Mouse (Mus musculus): ENCODE measurements around the gene Marveld2.

Marveld2 gene

DNA sequence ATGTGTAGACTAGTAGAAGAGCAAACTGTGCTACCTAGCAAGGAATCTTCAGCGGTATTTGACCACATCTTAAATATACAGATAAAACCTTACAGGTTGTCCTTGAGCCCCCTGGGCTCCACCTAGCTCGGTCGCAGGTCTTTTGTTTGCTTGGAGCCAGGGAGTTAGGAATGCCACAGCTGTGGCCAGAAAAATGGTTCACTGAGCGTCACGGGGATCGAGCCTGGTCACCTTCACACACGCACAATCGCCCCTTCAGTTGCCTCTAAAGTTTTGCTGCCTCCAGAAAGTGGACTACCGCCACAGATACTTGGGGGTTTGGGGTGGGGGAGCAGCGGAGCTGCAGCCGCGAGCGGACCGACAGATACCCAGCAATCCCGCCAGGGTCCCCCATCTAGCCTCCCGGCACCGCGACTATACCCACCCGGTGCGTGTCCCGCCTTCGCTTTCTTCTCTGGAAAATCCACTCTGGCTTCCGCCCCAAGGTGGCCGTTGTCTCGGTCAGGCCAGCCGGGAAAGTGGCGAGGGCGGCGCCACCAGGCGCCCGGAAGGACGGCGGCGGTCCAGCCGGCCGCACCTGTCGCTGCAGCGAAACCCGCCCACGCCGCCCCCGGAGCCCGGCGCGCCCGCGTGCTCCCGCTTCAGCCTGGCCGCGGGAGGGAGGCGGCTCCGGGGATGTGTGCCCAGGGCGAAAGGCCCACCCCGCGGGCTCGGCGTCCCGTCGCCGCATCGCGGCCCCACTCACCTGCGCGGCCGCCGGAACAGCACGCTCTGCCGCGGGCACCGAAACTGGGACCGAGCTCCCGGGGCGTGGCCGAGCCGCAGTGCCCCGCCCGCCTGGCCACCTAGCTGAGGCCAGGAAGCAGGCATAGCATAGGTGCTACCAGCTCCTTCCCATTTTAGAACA is at the start of gene Marveld2:
Gene Marveld2 (minus strand): TSS at position 791 of the 907 bp plus-strand sequence.
- DNase-seq (ENCODE audit: extremely low read depth, low read depth), result no peak

DNA sequence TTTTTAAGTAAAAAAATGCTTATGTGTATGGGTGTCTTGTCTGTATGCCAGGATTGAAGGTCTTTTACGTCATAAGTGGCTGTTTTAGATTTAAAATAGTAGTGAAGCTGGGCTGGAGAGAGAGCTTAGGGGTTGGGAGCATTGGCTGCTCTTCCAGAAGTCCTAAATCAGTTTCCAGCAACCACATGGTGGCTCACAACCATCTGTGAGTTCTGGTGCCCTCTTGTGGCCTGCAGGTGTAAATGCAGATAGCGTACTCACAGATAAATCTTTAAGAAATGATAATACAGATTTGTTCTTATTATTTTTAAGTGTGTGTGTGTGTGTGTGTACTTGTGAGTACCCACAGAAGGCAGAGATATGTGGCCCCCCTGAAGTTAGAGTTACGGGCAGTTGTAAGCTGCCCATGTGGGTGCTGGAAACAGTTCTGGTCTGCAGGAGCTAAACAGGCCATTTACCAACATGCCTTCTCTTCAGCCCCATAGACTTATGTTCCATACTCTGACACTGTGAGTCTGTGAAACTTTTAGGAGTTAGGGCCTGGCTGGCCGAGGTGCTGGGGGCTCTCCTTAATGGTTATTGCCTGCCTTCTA is 43.2 kb upstream of the Marveld2 start:
- DNase-seq (ENCODE audit: extremely low read depth, low read depth), result peak; percentile 43

DNA sequence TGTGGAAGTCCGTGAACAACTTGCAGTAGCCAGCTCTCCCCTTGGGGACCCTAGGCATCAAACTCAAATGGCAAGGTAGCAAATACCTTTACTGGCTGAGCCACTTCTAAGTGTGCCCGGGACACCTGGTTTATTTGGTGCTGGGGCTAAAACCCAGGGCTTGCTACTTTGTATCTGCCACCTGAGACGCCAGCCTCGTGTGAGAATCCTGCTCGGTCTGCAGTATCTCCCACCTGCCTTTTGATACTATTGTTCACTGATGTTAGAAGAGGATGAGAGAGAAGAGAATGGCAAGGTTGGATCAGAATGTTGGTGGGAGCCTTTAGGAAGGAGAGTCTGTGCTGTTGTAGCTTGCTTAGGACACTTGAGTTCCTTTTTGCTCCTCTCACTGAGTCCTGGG is 41.3 kb upstream of the Marveld2 start:
- DNase-seq (ENCODE audit: extremely low read depth, low read depth), result no peak

DNA sequence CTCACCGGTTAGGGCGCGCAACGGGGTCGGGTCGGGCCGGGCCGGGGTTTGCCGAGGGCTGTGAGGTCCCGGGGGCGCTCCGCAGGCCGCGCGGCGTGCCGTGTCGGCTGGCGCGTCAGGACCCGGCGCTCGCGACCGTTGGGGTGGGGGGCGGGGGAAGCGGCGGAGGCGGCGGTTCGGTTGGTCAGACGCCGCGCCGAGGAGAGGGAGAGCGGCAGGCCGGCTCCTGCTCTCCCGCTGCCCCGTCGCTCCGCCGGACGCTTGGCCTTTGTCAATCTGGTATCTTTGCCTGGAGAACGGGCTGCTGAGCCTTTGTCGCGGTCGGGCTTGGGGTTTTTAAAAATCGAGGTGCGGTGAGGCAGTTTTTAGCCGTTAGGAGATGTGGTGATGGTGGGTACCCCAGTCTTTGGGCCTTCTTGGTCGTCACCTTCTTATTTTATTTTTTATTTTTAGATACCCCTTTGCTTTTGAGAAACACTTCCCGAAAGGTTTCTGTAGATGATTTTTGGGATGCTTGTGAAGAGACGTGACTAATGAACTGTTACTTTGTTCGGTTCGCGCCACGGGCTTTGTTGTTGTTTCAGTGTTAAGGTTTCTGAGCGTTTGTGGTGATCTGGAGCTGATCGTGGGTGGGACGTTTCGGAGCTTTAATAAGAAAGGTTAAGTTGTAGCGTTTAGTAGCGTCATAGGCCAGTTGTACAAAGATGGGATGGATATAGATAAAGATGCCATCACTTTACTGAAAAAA is 34.8 kb upstream of the Marveld2 start, which contains the start of gene Taf9:
Gene Taf9 (plus strand): TSS at position 141 of the 748 bp plus-strand sequence.
- DNase-seq (ENCODE audit: extremely low read depth, low read depth), result no peak

DNA sequence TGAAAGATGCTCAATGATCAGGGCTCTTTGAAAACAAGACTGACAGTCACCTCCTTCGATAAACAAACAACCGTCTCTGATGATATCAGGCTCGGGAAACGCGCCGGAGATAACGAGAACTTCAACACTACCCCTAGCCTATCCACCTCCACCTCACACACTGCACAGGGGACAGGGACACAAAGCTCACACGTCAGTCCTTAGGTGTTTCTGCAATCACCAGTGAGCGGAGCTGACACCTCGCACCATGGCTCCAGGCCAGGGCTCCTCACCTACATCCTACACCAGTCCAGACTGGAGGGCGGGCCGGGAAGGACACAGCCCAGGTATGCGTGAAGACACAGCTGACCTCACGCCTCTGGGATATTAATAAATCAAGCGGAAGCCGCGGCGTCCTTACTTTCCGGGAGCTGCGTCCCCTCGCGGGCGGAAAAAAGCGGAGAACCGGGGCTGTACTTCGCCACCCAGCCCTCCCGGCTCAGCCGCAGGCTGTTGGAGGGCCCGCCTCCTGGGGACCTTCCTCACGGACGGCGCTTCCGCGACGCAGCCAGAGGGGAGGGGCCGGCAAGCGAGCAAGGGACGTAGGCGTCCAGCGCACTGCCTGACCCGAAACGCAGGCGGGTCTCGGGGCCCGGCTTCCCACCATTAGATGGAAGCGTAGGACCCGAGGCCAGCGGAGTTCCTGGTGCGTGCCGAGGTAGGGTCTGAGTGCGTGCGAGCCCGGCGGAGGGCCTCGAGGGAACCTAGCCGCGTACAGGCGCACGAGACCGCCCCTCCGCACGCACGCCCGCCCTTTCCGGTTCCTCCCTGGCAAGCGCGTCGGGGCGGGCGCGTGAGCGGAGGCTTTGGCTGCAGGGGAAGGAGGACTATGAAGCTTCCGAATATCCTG is 34.0 kb upstream of the Marveld2 start, which contains the start of the genes Ak6 and Rad17:
Gene Ak6 (plus strand): TSS at position 430 of the 889 bp plus-strand sequence.
Gene Rad17 (minus strand): TSS at position 502 of the 889 bp plus-strand sequence.
- peak; percentile 70 for DNase-seq (ENCODE audit: extremely low read depth, low read depth)

DNA sequence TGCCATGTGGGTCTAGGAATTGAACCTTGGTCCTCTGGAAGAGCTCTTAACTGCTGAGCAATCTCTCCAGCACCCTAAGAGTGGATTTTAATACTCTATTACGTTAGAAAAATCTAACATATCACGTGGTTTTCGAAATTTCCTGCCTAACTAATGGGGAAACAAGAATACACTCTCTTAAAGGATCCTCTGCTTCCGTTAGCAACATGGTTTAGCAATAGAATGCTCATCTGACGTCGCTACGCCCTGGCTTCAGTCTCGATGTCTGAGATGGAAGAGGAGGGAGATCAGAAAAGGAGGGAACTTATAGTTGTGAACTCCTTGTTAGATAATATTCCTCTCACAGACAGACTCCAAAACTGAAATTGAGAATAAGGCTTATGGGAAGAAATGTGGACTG is 31.5 kb upstream of the Marveld2 start:
- DNase-seq (ENCODE audit: extremely low read depth, low read depth), result no peak

DNA sequence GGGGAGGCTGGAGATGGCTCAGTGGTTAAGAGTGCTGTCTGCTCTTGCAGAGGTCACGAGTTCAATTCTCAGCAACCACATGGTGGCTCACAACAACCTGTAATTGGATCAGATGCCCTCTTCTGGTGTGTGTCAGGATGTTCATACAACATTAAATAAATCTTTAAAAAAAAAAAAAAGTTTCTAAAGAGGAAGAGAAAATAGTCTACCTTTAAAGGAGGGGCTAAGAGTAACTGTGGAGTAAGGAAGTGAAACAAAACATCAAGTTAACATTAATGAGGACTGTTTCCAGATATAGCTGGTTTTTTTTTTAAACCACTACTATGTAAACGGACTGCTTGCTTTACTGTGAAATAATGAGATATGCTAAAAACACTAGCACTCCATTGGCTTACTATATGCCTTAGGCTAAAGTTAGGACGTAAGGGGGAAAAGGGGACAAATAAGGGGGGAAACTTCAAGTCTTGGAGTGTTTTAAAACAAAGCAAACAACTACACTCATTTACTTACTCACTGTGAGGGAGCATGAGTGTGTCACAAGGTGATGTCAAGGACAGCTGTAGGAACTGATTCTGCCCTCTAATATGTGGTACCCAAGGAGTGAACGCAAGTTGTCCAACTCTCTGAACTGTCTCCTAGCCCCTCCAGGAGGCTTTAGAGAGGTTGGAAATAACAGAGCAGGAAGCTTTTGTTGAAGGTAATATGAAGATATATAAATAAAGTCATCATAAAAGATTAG is 25.9 kb upstream of the Marveld2 start:
- DNase-seq (ENCODE audit: extremely low read depth, low read depth), result no peak

DNA sequence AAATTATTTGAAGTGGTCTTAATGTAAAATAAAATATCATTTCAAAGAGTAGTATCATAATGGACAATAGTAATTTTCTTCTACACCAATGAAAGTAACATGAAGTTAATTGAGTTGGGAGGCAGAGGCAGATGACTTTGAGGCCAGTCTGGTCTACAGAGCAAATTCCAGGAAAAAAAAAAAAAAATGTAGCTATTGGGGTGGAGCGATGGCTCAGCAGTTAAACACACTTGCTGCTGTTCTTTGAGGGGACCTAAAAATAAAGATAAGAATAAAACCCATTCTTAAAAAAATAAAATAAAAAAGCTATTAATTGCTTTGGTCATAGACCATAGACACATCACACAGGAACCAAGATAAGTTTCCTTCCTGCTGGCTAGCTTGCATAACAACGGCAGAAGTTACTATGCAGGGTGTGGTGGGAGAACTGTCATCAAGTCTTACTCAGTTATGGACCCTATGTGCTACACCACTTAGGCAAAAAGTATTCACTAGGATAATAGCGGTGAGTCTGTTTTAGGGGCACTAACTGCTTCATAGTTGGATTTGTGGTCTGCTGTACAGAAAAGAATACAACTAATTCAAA is 17.4 kb upstream of the Marveld2 start:
- peak; percentile 85 for DNase-seq (ENCODE audit: extremely low read depth, low read depth)

DNA sequence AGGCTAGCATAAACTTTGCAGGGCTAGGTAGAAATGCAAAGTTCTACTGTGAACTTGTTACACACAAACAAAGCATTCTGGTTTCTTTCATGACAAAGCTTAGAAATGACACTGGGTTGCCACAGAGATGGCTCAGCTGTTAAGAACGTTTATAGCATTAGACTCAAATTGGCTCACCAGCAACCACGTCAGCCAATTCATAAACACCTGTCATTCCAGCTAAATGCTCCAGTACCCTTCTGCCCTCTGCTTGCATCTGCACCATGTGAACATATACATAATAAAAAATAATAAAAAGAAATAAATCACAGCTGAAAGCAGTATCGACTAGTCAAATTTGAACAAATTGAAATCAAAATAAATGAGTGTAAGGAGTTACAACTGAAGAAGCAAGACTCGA is 5.5 kb upstream of the Marveld2 start:
- no peak for DNase-seq (ENCODE audit: extremely low read depth, low read depth)

DNA sequence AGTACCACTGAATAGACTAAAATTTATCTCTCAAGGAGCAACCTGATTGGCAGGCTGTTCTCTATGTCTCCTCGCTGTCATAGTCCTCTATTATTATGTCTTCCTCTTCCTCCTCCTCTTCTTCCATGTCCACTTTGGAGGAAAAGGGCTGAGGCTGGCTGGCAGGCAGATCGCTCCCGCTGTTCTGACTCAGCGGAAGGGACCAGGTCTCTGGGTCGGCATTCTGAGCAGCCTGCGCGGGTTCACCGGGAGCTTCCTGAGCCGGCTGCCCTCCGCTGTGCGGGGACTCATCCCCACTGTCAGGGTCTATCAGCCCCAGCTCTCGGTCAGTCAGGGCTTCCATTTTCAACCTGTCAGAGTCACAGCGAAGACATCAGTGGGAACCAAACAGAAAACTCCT is 812 bp upstream of the Marveld2 start:
- no peak for DNase-seq (ENCODE audit: extremely low read depth, low read depth)

DNA sequence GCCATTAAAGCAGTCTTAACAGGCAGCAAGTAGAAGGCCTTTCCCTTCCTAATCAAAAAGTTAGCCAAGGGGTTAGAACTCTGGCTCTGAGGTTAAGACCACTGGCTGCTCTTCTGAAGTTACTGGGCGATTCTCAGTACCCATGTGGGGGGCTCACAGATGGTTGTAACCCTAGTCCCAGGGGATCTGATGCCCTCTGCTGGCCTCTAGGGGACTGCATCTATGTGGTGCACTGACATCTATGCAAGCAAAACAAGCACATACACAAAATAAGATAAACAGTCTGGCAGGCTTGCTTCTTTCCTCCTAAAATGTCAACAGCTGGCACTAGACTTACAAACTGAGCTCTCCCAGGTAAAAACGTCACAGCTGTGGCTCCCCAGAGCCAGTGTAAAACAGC is 3.9 kb downstream of the Marveld2 start:
- peak; percentile 16 for DNase-seq (ENCODE audit: extremely low read depth, low read depth)

DNA sequence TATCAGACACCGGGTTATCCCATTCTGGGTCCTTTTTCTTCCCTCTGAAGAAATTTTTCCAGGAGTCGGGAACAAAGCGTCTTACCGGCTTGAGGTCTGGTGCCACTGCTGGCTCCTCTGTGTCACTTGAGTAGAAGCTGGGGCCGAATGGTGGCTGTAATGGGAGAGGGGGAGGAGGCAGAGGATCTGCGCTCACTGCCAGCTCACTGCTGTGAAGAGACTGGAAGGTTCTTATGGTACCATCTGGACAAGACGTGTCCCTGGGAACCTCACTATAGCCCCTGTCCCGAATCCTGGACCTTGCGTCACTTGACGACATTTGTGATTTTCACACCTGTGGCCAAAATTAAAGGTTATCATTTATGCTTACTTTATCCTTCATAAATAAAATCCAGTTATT is 4.5 kb downstream of the Marveld2 start:
- DNase-seq (ENCODE audit: extremely low read depth, low read depth), result no peak

DNA sequence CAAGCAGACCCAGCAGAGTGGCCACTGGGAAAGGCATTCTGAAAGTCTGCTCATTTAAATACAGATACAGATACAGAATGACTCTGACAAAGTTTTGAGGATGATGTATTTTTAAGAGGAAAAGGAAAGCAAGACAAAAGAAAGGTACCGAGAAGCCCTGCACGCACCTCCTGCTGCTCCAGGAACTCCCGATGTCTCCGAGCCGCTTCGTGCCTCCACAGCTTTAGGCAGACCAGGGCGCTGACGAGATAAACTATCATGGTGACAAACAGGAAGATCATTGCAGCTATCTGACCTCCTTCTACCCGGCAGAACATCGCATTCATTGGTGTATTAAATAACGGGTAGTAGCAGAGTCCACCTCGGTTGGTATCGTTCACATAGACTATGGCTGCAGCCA is 5.5 kb downstream of the Marveld2 start:
- no peak for DNase-seq (ENCODE audit: extremely low read depth, low read depth)

DNA sequence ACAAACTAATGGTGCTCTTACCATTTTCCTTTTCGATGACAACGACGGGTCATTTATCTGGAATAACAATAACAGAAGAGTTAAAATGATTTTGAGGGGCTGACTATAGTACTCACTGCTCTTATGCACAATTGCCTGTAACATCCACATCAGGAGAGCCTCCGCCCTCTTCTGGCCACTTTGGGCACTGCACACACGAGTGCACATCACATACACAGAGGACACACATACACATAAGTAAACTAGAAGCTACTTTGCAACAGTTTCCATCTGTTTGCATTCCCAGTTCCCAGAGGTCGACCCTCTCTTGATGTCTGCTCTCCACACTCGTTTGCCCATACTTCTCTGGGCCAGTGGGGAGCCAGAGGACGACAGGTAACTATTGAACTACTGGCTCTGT is 9.0 kb downstream of the Marveld2 start:
- peak; percentile 2 for DNase-seq (ENCODE audit: extremely low read depth, low read depth)

DNA sequence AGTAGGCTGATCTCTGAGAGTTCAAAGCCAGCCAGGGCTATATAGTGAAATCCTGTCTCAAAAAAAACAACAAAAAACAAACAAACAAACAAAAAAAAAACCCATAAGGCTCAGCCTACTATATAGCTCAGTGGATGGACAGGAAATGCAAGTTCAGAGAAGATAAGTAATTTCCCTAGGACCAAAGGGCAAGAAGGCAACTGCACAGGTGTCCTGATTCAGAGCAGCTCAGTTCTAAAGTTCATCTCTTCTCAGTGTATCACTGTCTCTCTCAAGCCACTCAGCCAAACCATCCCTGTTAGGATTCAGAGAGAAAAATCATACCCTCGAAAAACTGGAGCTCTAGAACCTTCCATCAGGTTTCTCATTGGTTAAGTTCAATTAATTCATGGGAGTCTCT is 10.9 kb downstream of the Marveld2 start:
- no peak for DNase-seq (ENCODE audit: extremely low read depth, low read depth)

DNA sequence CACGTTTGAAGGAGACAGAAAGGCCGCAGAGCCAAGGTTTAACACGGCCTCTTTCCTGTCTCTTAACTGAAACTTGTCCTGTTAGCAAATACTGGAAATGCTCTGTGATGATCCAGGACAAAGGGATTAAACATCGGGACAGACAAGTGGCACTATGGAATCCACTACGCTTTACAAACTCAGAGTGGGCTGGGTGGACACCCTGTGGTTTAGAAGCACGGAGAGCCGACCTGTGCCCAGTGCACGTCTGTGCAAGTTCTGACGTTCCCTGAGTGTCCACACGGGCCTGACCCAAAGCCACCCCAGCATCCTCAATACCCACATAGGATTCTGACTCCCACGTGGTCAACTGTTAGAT is 13.1 kb downstream of the Marveld2 start:
- DNase-seq (ENCODE audit: extremely low read depth, low read depth), result no peak

DNA sequence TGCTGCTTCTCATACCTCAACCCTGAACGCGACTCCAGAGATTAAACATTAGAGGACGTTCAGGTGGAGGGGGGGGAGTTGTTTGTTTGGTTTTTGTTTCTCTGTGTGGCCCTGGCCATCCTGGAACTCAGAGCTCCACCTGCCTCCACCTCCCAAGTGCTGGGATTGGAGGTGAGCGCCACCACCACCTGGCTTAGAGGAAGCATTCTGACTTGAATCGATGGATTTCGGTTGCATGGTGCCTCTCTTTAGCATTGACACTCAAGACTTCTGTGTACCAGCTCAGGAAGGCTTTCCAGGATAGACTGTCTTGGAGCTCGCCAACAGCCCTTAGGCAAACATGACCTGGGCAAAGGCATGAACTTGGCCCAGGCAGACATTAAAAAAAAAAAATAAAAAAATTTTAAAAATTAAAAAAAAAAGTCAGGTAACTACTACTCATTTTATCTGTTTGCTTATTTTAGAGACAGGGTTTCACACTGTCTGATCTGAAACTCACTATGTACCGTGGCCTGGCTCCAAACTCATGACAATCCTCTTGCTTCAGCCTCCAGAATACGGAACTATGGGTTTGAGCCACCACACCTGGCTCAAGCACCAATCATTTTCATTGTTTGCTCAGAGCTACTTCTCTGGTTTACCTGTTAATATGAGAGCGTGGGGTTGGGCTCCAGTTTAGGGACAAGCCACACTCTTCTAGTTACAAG is 13.6 kb downstream of the Marveld2 start:
- DNase-seq (ENCODE audit: extremely low read depth, low read depth), result no peak

DNA sequence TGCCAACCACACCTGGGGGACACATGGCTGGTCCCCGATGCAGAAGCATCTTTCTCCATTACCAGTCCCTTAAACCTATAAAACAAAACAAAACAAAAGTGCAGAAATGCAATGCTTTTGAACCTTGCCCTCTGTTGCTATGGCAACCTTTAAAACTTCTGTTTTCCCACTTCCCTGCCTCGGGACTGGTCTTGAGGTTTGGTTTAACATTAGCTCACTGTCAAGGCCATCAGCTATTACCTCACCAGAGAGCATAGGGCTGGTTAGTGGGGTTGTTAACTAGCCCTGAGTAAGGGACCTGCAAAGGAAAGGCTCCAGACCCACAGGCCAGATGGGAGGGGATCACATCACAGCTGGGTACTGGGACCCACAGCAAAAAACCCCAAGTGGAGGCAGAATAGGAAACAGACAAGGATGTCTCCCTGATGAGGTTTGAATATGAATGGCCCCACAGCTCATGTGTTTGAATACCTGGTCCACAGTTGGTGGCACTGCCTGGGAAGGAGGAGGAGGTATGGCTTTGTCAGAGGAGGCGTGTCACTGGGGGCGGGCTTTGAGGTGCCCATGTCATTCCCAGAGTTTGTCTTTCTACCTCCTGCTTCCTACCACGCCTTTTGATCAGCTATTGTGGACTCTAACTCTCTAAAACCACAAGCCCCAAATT is 14.4 kb downstream of the Marveld2 start:
- no peak for DNase-seq (ENCODE audit: extremely low read depth, low read depth)

DNA sequence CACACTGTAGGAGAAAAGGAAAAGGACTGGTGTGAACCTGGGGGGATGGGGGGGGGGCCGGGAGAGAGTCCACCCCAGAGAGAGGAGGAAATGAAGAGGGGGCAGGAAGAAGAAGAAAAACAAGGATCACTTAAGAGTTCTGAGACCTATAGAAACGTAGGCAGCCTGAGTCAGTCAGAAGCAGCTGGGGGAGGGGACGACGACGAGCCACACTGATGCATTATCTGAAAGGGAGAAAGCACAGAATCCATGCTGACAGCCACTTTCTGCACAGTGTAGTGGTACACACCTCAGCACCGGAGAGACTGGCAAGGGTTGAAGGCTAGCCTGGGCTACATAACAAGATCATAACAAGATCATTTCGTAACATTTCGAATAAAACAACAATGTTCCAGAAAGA is 15.7 kb downstream of the Marveld2 start:
- no peak for DNase-seq (ENCODE audit: extremely low read depth, low read depth)

All from MEL-GATA-1-ER (cell line).